Mouse (Mus musculus) G1E (cell line): ENCODE results near the gene Wars2. TPM values are rescaled to one million over a fixed set of nuclear protein-coding genes. Genes with fewer than 3 reads are reported as not detected.

ENCODE experiments used
- ATAC-seq: 2 replicates; pipeline ENCODE4 v1.8.0; 2016; ENCODE audit warnings: mild to moderate bottlenecking; ENCODE audit not compliant: insufficient number of reproducible peaks, poor library complexity, low FRiP score, severe bottlenecking; ENCODE audit errors: extremely low read depth
- DNase-seq: peaks from one replicate; pipeline ENCODE4 v3.0.0; 2012; ENCODE audit warnings: low spot score
- H3K27me3 ChIP-seq: 2 replicates; pipeline ENCODE4 v1.6.1; 2012; ENCODE audit warnings: mild to moderate bottlenecking, low read length, inconsistent platforms; ENCODE audit not compliant: insufficient read depth
- H3K36me3 ChIP-seq: replicated peaks from 2 replicates; pipeline ENCODE3; 2012; ENCODE audit warnings: mild to moderate bottlenecking, inconsistent platforms
- H3K4me1 ChIP-seq: 2 replicates; pipeline ENCODE4 v1.6.1; 2012; ENCODE audit warnings: low read depth, low read length, inconsistent platforms, mixed read lengths; ENCODE audit not compliant: insufficient read depth
- H3K4me3 ChIP-seq: 2 replicates; pipeline ENCODE4 v1.5.1; 2012; ENCODE audit warnings: low read depth, mild to moderate bottlenecking, inconsistent platforms, low read length, moderate library complexity, mixed read lengths
- H3K9me3 ChIP-seq: replicated peaks from 2 replicates; pipeline ENCODE4 v1.6.1; 2012; ENCODE audit warnings: inconsistent platforms
- CTCF ChIP-seq: IDR thresholded peaks from 2 replicates; pipeline ENCODE4 v1.5.1; 2012; ENCODE audit warnings: low read depth, low read length, inconsistent platforms, mixed read lengths
- GATA1 ChIP-seq: IDR thresholded peaks from 2 replicates; pipeline ENCODE4 v1.6.1; 2012; ENCODE audit warnings: borderline replicate concordance, low read length, inconsistent platforms, mixed read lengths
- GATA2 ChIP-seq: IDR thresholded peaks from 2 replicates; pipeline ENCODE4 v1.6.1; 2012; ENCODE audit warnings: low read depth, low read length, inconsistent platforms, borderline replicate concordance
- POLR2AphosphoS5 ChIP-seq: IDR thresholded peaks from 2 replicates; pipeline ENCODE4 v1.6.1; 2012; ENCODE audit warnings: low read depth, low read length, inconsistent platforms; ENCODE audit not compliant: insufficient replicate concordance
- TAL1 ChIP-seq: conservative IDR thresholded peaks from 2 replicates; pipeline ENCODE4 v1.6.1; 2012; ENCODE audit warnings: low read depth, low read length, inconsistent platforms, mixed read lengths
- polyA plus RNA-seq: library from polyadenylated mRNA; stranded (reverse); fragments of >175 nt; gene quantifications from 2 replicates; pipeline ENCODE4 v1.2.3, GENCODE M21; 2012
- total RNA-seq, 2 experiments: library from RNA; stranded (forward) in 1 of 2; stranded (reverse) in 1 of 2; fragments of 200-1000 nt in 1 of 2; fragments of >200 nt in 1 of 2; fragmentation: Nextera tagmentation in 1 of 2; gene quantifications; 2 replicates each; pipeline ENCODE4 v1.2.3; 2014 to 2017

Wars2 gene
- total and polyA plus RNA-seq, 3 experiments = 0.62 to 12.0 (median 7.4) TPM

DNA sequence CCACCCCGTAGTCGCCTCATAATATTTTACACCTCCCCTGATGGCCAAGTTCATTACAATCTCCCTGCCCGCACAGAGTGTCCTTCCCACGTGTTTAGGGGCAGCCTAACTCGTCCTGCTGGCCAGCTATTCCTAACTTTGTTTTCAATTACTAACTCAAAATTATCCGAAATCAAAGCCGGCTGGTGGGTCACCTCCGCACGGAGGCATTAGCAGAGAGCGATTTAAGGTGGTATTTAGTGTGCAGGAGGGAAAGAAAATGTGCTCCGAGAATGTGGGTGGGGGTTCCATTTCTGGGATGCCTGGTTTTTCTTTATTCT lies 108.6 kb downstream of the Wars2 start:
- Histone ChIP-seq H3K9me3 (peaks cover 26% of the 10 kb centered on the region), H3K36me3 (no peaks in the 10 kb centered on the region), H3K4me1 (no peaks in the 10 kb centered on the region), H3K4me3 (no peak overlapping the region), H3K27me3 (no peaks in the 10 kb centered on the region)
- TF ChIP-seq POLR2AphosphoS5 (no peak), GATA2 (no peak), GATA1 (no peak), TAL1 (no peak), CTCF (no peak)
- no peak for DNase-seq
- ATAC-seq = no peak

DNA sequence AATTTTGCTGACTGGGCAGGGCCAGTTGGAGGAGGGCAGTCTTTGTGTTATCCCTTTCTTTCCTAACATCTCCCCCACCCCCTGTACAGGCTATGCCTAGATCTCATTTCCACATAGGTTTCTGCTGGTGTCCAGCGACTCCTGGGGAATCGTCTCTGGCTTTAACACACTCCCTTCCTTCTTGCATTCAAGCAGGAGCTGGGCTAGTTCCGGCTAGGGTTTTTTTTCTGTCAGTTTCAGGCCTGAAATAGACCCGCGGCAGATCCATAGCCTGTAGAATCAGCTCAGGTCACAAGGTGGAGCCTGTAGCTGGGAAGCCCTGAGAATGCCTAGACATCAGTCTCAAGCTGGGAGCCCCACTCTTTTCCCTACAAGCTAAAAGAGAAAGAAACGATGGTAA lies 109.0 kb downstream of the Wars2 start:
- ATAC-seq (no peak), DNase-seq (no peak)
- no peaks in the 10 kb centered on the region for H3K4me1 ChIP-seq
- H3K36me3 ChIP-seq = no peaks in the 10 kb centered on the region
- no peaks in the 10 kb centered on the region for H3K27me3 ChIP-seq
- peaks cover 29% of the 10 kb centered on the region for H3K9me3 ChIP-seq
- no peak for TF ChIP-seq CTCF
- no peak for TF ChIP-seq GATA2
- no peak for TF ChIP-seq GATA1
- no peak for TF ChIP-seq TAL1
- TF ChIP-seq POLR2AphosphoS5 = no peak
- no peak overlapping the region for H3K4me3 ChIP-seq

DNA sequence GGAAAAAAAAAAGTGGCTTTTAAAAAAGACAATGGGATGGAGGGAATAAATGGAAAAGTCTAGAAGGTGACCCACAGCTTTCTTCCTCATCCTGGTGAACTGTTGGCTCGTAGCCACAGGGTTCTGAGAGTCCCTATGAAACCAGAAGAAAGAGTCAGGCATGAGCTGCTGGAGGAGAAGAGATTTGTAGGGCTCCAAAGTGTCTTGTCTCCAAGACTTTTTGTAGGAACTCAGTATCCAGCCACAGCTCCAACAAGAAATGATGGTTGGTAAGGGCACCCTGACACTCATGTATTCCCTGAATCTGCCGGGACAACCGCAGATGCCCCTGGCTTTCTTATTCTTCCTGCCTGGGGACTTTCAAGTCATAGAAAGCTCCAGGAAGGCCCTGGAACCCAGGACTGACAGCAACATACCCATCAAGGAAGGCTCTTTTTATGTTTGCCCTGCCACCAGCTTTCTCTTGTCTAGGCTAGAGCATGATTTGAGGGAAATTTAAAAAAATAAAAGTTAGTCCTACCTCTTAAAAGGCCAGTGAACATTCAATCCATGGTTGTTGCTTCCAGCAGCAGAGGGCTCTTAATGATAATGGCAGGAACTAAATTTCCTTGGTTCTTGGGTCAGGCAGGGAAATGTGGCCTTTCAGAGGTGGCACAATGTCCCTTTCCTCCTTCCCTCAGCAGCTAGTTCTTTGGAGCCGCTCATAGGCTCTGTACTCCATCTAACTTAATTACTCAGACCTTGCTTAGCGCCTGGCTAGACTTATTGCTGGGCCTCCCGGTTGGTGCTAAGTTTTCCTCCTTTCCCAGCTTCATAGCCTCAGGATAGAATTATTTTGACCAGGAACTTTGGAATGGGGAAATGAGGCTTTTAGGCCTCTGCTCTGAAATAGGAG lies 110.7 kb downstream of the Wars2 start:
- ATAC-seq = no peak
- no peaks in the 10 kb centered on the region for H3K27me3 ChIP-seq
- TF ChIP-seq CTCF = no peak
- TF ChIP-seq GATA1 = no peak
- TF ChIP-seq POLR2AphosphoS5 = no peak
- no peak for TF ChIP-seq TAL1
- no peak for TF ChIP-seq GATA2

DNA sequence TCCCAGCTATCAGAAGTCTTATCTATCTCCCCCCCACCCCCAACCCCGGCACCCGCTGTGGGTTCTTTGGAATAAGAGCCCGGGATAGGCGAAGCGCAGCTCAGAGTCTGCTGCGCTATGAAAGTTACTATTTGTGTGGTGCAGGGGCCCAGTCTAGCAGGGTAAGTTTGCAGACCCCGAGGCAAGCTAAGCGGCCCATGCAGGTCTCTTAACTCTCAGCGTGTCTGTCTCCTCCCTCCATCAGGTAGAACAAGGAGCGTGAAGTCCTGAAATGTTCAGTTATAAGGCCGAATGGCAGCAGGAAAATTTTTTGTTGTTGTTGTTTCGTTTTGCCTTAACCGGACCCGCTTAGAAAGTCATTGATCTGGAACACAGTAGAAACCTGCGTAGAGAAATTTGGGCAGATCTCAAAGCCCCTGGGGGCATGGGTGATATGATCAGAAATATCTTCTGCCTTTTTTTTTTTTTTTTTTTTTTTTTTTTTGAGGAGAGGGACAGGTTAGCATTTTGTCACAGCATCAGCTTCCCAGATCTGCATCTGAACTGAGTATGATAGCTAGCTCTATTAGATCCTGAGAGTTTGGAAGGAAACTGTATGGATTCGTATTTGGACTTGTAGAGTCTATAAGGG lies 111.7 kb downstream of the Wars2 start:
- no peaks in the 10 kb centered on the region for H3K36me3 ChIP-seq
- TF ChIP-seq CTCF = no peak
- TF ChIP-seq POLR2AphosphoS5 = no peak
- TF ChIP-seq TAL1 = no peak
- no peak for TF ChIP-seq GATA2
- TF ChIP-seq GATA1 = no peak
- ATAC-seq (no peak), DNase-seq (no peak)
- H3K4me3 ChIP-seq = no peak overlapping the region
- no peaks in the 10 kb centered on the region for H3K27me3 ChIP-seq
- H3K4me1 ChIP-seq = no peaks in the 10 kb centered on the region
- H3K9me3 ChIP-seq = peaks cover 46% of the 10 kb centered on the region

More for the DNA sequence above, 110.7 kb downstream of the Wars2 start:
- Histone ChIP-seq H3K36me3 (no peaks in the 10 kb centered on the region), H3K4me1 (no peaks in the 10 kb centered on the region), H3K4me3 (no peak overlapping the region), H3K9me3 (peaks cover 37% of the 10 kb centered on the region)
- no peak for DNase-seq

DNA sequence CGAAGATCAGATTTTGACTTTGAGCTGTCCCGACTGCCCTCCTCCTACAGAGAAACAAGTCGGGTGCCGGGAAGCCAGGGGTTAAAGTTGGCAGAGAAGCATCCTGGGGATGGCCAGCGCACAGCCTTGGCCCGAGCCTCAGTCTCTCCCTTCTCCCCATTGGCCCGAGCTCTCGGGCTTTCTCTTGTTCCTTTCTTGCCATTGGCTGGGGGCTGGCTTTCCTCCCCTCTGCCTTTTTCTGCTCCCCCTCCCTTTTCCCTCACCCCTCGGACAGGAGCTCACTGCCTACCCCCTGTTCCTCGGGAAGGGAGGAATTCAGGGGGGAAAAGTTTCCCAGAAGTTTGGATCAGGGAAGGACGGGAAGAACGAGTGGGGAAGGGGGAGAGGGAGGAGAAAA lies 112.2 kb downstream of the Wars2 start:
- Histone ChIP-seq H3K4me1 (no peaks in the 10 kb centered on the region), H3K9me3 (peaks cover 47% of the 10 kb centered on the region), H3K27me3 (no peaks in the 10 kb centered on the region), H3K4me3 (no peak overlapping the region), H3K36me3 (no peaks in the 10 kb centered on the region)
- ATAC-seq (no peak), DNase-seq (no peak)
- TF ChIP-seq TAL1 (no peak), POLR2AphosphoS5 (no peak), CTCF (no peak), GATA2 (no peak), GATA1 (no peak)
